Mouse (Mus musculus): ENCODE measurements around the gene Depdc7. TPM values are rescaled to one million over a fixed set of nuclear protein-coding genes. Genes with fewer than 3 reads are reported as not detected.

The Depdc7 gene
- total RNA-seq, 2 experiments from 2014 or later: 1.4 to 1.7 TPM

Other genes with a start within 250 kb of the Depdc7 start
- gene Hipk3, start 248.4 kb downstream of the Depdc7 start, total RNA-seq (2021): 10 to 100 TPM; 85.7 to 86.5 TPM
- 10 to 100 TPM; 41.6 to 43.7 TPM for gene Cstf3, start 152.4 kb downstream of the Depdc7 start, total RNA-seq (2021)
- gene Tcp11l1, start 30.7 kb downstream of the Depdc7 start, total RNA-seq (2021): 10 to 100 TPM; 40.0 to 42.2 TPM
- gene Pin1rt1, start 26.5 kb downstream of the Depdc7 start, total RNA-seq (2021): not detected
- 1 to 10 TPM; 9.0 to 9.5 TPM for gene Qser1, start 73.9 kb upstream of the Depdc7 start, total RNA-seq (2021)
- under 1 TPM; 0.25 to 0.48 TPM for gene Prrg4, start 107.0 kb upstream of the Depdc7 start, total RNA-seq (2021)
- gene Ccdc73, start 124.9 kb upstream of the Depdc7 start, total RNA-seq (2021): not detected

Data from left cerebral cortex, postnatal 25 days (tissue).